Mouse (Mus musculus) hindbrain, embryonic 14.5 days (tissue): ENCODE data around the gene Plxnc1. TPM values are rescaled to one million over a fixed set of nuclear protein-coding genes. Genes with fewer than 3 reads are reported as not detected.

ENCODE experiments used
- ATAC-seq: fragments of 200-750 bp; cut with Nextera tagmentation; 2 replicates; pipeline ENCODE4 v1.8.0; 2017; ENCODE audit warnings: moderate number of reproducible peaks, mild to moderate bottlenecking, moderate TSS enrichment, moderate library complexity; ENCODE audit not compliant: low FRiP score
- DNase-seq: peaks from one replicate; pipeline ENCODE4 v3.0.0-alpha.2; 2015; ENCODE audit warnings: low spot score
- H3K27ac ChIP-seq: fragments of 300-500 bp; sonication (generic); 2 replicates; pipeline ENCODE4 v1.5.1; 2014; ENCODE audit warnings: mild to moderate bottlenecking, moderate library complexity
- H3K27me3 ChIP-seq: fragments of 300-500 bp; sonication (generic); 2 replicates; pipeline ENCODE4 v1.6.1; 2014; ENCODE audit warnings: mild to moderate bottlenecking, low read length, mixed read lengths; ENCODE audit not compliant: control insufficient read depth, insufficient read depth
- H3K36me3 ChIP-seq: fragments of 300-500 bp; sonication (generic); replicated peaks from 2 replicates; pipeline ENCODE4 v1.6.1; 2014; ENCODE audit not compliant: control insufficient read depth, insufficient read depth
- H3K4me1 ChIP-seq: fragments of 300-500 bp; sonication (generic); replicated peaks from 2 replicates; pipeline ENCODE4 v1.6.1; 2014; ENCODE audit warnings: antibody characterized with exemption, low read length, mixed read lengths; ENCODE audit not compliant: control insufficient read depth, insufficient read depth
- H3K4me2 ChIP-seq: fragments of 300-500 bp; sonication (generic); replicated peaks from 2 replicates; pipeline ENCODE4 v1.6.1; 2014; ENCODE audit warnings: mild to moderate bottlenecking, moderate library complexity
- H3K4me3 ChIP-seq: fragments of 300-500 bp; sonication (generic); replicated peaks from 2 replicates; pipeline ENCODE4 v1.5.1; 2014; ENCODE audit warnings: mild to moderate bottlenecking, low read length
- H3K9ac ChIP-seq: fragments of 300-500 bp; sonication (generic); 2 replicates; pipeline ENCODE4 v1.6.1; 2014
- H3K9me3 ChIP-seq: fragments of 300-500 bp; sonication (generic); 2 replicates; pipeline ENCODE4 v1.6.1; 2016; ENCODE audit warnings: low read length; ENCODE audit not compliant: control insufficient read depth
- WGBS: fragments of 180-500 bp; shearing (Covaris S2); extraction: QIAGEN DNeasy Blood & Tissue Kit; methylation state at CpG from one replicate; pipeline ENCODE4 v1.1.7; 2014; 5-methylcytosine and 5-hydroxymethylcytosine counted together
- polyA plus RNA-seq: library from polyadenylated mRNA; unstranded; fragments of >200 nt; fragmentation: Nextera tagmentation; extraction: Ambion mirVana; gene quantifications from 2 replicates; pipeline ENCODE4 v1.2.1, GENCODE M21; 2014

Gene Plxnc1
- polyA plus RNA-seq, 1 experiment from 2014 or later = 15.5 TPM

- Histone ChIP-seq H3K4me2 (no peak overlapping the region), H3K9ac (no peak overlapping the region), H3K36me3 (peaks cover 14% of the 10 kb centered on the region), H3K4me3 (no peak overlapping the region), H3K4me1 (peaks cover 19% of the 10 kb centered on the region), H3K9me3 (no peaks in the 10 kb centered on the region), H3K27ac (no peak overlapping the region), H3K27me3 (no peaks in the 10 kb centered on the region)
- DNase-seq (no peak), ATAC-seq (no peak)
- WGBS = 85% methylated on average over 7 of the region's 7 CpGs
Observed at GRCm38 (mm10) chr10:94918618-94919017, 26.0 kb downstream of the Plxnc1 start.

- Histone ChIP-seq H3K9me3 (no peaks in the 10 kb centered on the region), H3K27me3 (no peaks in the 10 kb centered on the region), H3K27ac (0 out of 2 replicates have a peak overlapping the region, but pooled peaks have one; percentile 47), H3K36me3 (peaks cover 14% of the 10 kb centered on the region), H3K4me2 (no peak overlapping the region), H3K4me3 (no peak overlapping the region), H3K9ac (no peak overlapping the region), H3K4me1 (peaks cover 13% of the 10 kb centered on the region)
- ATAC-seq (no peak), DNase-seq (no peak)
- WGBS = 46% methylated on average over 2 of the region's 2 CpGs
Observed at GRCm38 (mm10) chr10:94917990-94918389, 26.6 kb downstream of the Plxnc1 start.

- no peak overlapping the region for H3K4me2 ChIP-seq
- H3K9me3 ChIP-seq = no peaks in the 10 kb centered on the region
- H3K27me3 ChIP-seq = no peaks in the 10 kb centered on the region
- ATAC-seq = no peak
- peaks cover 9% of the 10 kb centered on the region; the same call in 1 of the 2 replicates for H3K4me1 ChIP-seq
- no peak for DNase-seq
- peaks cover 14% of the 10 kb centered on the region for H3K36me3 ChIP-seq
- H3K27ac ChIP-seq = peak overlapping the region; percentile 47; the same call in 1 of the 2 replicates
- H3K4me3 ChIP-seq = no peak overlapping the region
- H3K9ac ChIP-seq = no peak overlapping the region
- 83% methylated on average over 4 of the region's 4 CpGs for WGBS
Observed at GRCm38 (mm10) chr10:94917354-94917753, 27.3 kb downstream of the Plxnc1 start.

GRCm38 (mm10) chr10:94916610-94917009 lies 28.0 kb downstream of the Plxnc1 start:
- no peak overlapping the region for H3K4me2 ChIP-seq
- no peaks in the 10 kb centered on the region for H3K9me3 ChIP-seq
- no peak for DNase-seq
- no peak overlapping the region for H3K4me3 ChIP-seq
- ATAC-seq = no peak
- H3K4me1 ChIP-seq = peaks cover 9% of the 10 kb centered on the region; the same call in 1 of the 2 replicates
- no peak overlapping the region for H3K9ac ChIP-seq
- no peaks in the 10 kb centered on the region for H3K27me3 ChIP-seq
- H3K27ac ChIP-seq = no peak overlapping the region
- H3K36me3 ChIP-seq = peaks cover 9% of the 10 kb centered on the region
- WGBS = 84% methylated on average over 7 of the region's 7 CpGs

GRCm38 (mm10) chr10:94915746-94916145 lies 28.9 kb downstream of the Plxnc1 start:
- peaks cover under 1% of the 10 kb centered on the region; the same call in 1 of the 2 replicates for H3K36me3 ChIP-seq
- no peaks in the 10 kb centered on the region for H3K27me3 ChIP-seq
- H3K27ac ChIP-seq = no peak overlapping the region
- no peak overlapping the region for H3K4me2 ChIP-seq
- ATAC-seq (no peak), DNase-seq (no peak)
- peaks cover 9% of the 10 kb centered on the region; the same call in 1 of the 2 replicates for H3K4me1 ChIP-seq
- WGBS = 92% methylated on average over 6 of the region's 6 CpGs
- no peaks in the 10 kb centered on the region for H3K9me3 ChIP-seq
- no peak overlapping the region for H3K9ac ChIP-seq
- no peak overlapping the region for H3K4me3 ChIP-seq

- H3K36me3 ChIP-seq = no peaks in the 10 kb centered on the region
- no peak for DNase-seq
- ATAC-seq = no peak
- no peaks in the 10 kb centered on the region for H3K27me3 ChIP-seq
- no peak overlapping the region for H3K4me2 ChIP-seq
- H3K9ac ChIP-seq = no peak overlapping the region
- 87% methylated on average over 11 of the region's 11 CpGs for WGBS
- no peak overlapping the region for H3K4me3 ChIP-seq
- H3K9me3 ChIP-seq = no peaks in the 10 kb centered on the region
- peaks cover 9% of the 10 kb centered on the region; the same call in 1 of the 2 replicates for H3K4me1 ChIP-seq
- no peak overlapping the region; the same call in 1 of the 2 replicates for H3K27ac ChIP-seq
Observed at GRCm38 (mm10) chr10:94914081-94914480, 30.6 kb downstream of the Plxnc1 start.

- no peaks in the 10 kb centered on the region for H3K27me3 ChIP-seq
- DNase-seq = no peak
- no peak overlapping the region for H3K27ac ChIP-seq
- no peaks in the 10 kb centered on the region for H3K36me3 ChIP-seq
- no peak overlapping the region for H3K9ac ChIP-seq
- H3K4me1 ChIP-seq = peaks cover 9% of the 10 kb centered on the region; the same call in 1 of the 2 replicates
- WGBS = 75% methylated on average over 5 of the region's 5 CpGs
- no peaks in the 10 kb centered on the region for H3K9me3 ChIP-seq
- no peak overlapping the region for H3K4me3 ChIP-seq
- no peak for ATAC-seq
- H3K4me2 ChIP-seq = no peak overlapping the region
Observed at GRCm38 (mm10) chr10:94913336-94913739, 31.3 kb downstream of the Plxnc1 start.

- H3K9me3 ChIP-seq = no peaks in the 10 kb centered on the region
- 0 out of 2 replicates have a peak, but pooled peaks cover 2% of the 10 kb centered on the region for H3K4me1 ChIP-seq
- H3K4me2 ChIP-seq = no peak overlapping the region
- 97% methylated on average over 1 of the region's 1 CpGs for WGBS
- H3K9ac ChIP-seq = no peak overlapping the region
- no peak overlapping the region for H3K27ac ChIP-seq
- DNase-seq = no peak
- H3K36me3 ChIP-seq = no peaks in the 10 kb centered on the region
- H3K27me3 ChIP-seq = no peaks in the 10 kb centered on the region
- H3K4me3 ChIP-seq = no peak overlapping the region
- ATAC-seq = no peak
Observed at GRCm38 (mm10) chr10:94912551-94912950, 32.1 kb downstream of the Plxnc1 start.

- DNase-seq (no peak), ATAC-seq (no peak)
- WGBS = 91% methylated on average over 6 of the region's 6 CpGs
Observed at GRCm38 (mm10) chr10:94911102-94911501, 33.5 kb downstream of the Plxnc1 start.

GRCm38 (mm10) chr10:94910570-94910969 lies 34.1 kb downstream of the Plxnc1 start:
- DNase-seq (no peak), ATAC-seq (no peak)
- H3K4me1 ChIP-seq = peaks cover 14% of the 10 kb centered on the region
- H3K9ac ChIP-seq = no peak overlapping the region
- no peaks in the 10 kb centered on the region for H3K9me3 ChIP-seq
- no peak overlapping the region for H3K4me3 ChIP-seq
- no peaks in the 10 kb centered on the region for H3K36me3 ChIP-seq
- WGBS = 92% methylated on average over 4 of the region's 4 CpGs
- H3K4me2 ChIP-seq = no peak overlapping the region
- H3K27me3 ChIP-seq = no peaks in the 10 kb centered on the region
- no peak overlapping the region for H3K27ac ChIP-seq

More at GRCm38 (mm10) chr10:94911102-94911501, 33.5 kb downstream of the Plxnc1 start:
- no peaks in the 10 kb centered on the region for H3K36me3 ChIP-seq
- H3K4me3 ChIP-seq = no peak overlapping the region
- no peak overlapping the region for H3K27ac ChIP-seq
- H3K9me3 ChIP-seq = no peaks in the 10 kb centered on the region
- H3K4me2 ChIP-seq = no peak overlapping the region
- H3K4me1 ChIP-seq = peaks cover 9% of the 10 kb centered on the region
- no peak overlapping the region for H3K9ac ChIP-seq
- H3K27me3 ChIP-seq = no peaks in the 10 kb centered on the region
